Mouse (Mus musculus) right cerebral cortex, adult 18-20 months (tissue): ENCODE measurements around the gene Uhrf1.

Experiments used
- DNase-seq: peaks from one replicate; pipeline ENCODE4 v3.0.0; 2022; ENCODE audit warnings: mixed read lengths

Uhrf1 gene

GRCm38 (mm10) chr17:56350694-56351093 is 47.6 kb downstream of the Uhrf1 start:
- DNase-seq: peak; percentile 62

GRCm38 (mm10) chr17:56356921-56357885 is 54.1 kb downstream of the Uhrf1 start:
- peak; percentile 84 for DNase-seq

GRCm38 (mm10) chr17:56359183-56359725 is 56.1 kb downstream of the Uhrf1 start:
- DNase-seq: no peak

GRCm38 (mm10) chr17:56359864-56360263 is 56.7 kb downstream of the Uhrf1 start:
- DNase-seq: no peak

- DNase-seq: peak; percentile 55
Observed at GRCm38 (mm10) chr17:56360451-56360850, 57.3 kb downstream of the Uhrf1 start.

- DNase-seq: peak; percentile 66
Observed at GRCm38 (mm10) chr17:56361542-56361941, 58.4 kb downstream of the Uhrf1 start.

- no peak for DNase-seq
Observed at GRCm38 (mm10) chr17:56365791-56366673, 62.9 kb downstream of the Uhrf1 start.

GRCm38 (mm10) chr17:56368291-56368790 is 65.2 kb downstream of the Uhrf1 start:
- DNase-seq: no peak

- DNase-seq: peak; percentile 58
Observed at GRCm38 (mm10) chr17:56370090-56370489, 67.0 kb downstream of the Uhrf1 start.

GRCm38 (mm10) chr17:56371029-56371660 is 68.0 kb downstream of the Uhrf1 start:
- peak; percentile 91 for DNase-seq

- DNase-seq: no peak
Observed at GRCm38 (mm10) chr17:56372109-56372508, 69.0 kb downstream of the Uhrf1 start.
